Mouse (Mus musculus): ENCODE data around the gene Taar8c. TPM values are rescaled to one million over a fixed set of nuclear protein-coding genes. Genes with fewer than 3 reads are reported as not detected.
"Not testable (repeated sequence)": the region's sequence is repeated elsewhere in the genome, so short reads cannot be mapped to it uniquely, and the experiment has no call there.

Gene Taar8c
- total and polyA plus RNA-seq, 2 experiments from 2014 or later, result not detected

DNA sequence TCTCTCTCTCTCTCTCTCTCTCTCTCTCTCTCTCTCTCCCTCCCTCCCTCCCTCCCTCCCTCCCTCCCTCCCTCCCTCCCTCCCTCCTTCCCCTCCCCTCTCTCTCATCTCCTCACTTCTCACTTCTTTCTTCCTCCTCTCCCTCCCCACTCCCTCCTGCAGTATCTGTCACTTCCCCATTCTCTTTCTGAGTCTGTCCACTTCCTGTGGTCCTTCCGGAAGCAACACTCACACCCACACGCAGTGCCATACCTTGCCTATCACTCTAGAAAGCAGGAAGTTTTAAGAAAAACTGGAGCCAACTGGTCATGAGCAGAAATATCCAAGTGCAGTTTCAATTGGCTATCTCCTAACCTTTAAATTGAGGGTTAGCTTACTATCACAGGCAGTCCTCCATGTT is 31.4 kb upstream of the Taar8c start:
- H3K27ac ChIP-seq (ENCODE audit: low read depth, low read length), result no peak overlapping the region
- no peaks in the 10 kb centered on the region for H3K27me3 ChIP-seq (ENCODE audit: insufficient read depth, low read length)
- WGBS, result 57% methylated on average over 2 of the region's 2 CpGs
- no peak overlapping the region for H3K4me3 ChIP-seq (ENCODE audit: low read depth, low read length)
- no peak for TF ChIP-seq CTCF (IDR thresholded peaks at IDR 0.05)
- H3K36me3 ChIP-seq (ENCODE audit: insufficient read depth, low read length), result no peaks in the 10 kb centered on the region
- no peak overlapping the region for H3K4me2 ChIP-seq (ENCODE audit: low read depth, low read length, poor library complexity, severe bottlenecking)
- ATAC-seq (ENCODE audit: low FRiP score) (no peak), DNase-seq (ENCODE audit: low spot score) (no peak)
- H3K9ac ChIP-seq (replicated peaks; ENCODE audit: low read length, poor library complexity, severe bottlenecking), result no peak overlapping the region
- H3K9me3 ChIP-seq (ENCODE audit: low read length), result no peaks in the 10 kb centered on the region
- H3K4me1 ChIP-seq (ENCODE audit: insufficient read depth, low read length), result no peaks in the 10 kb centered on the region

GRCm38 (mm10) chr10:24132273-24132672 is 30.6 kb upstream of the Taar8c start:
- no peak for TF ChIP-seq CTCF (IDR thresholded peaks at IDR 0.05)
- no peaks in the 10 kb centered on the region for H3K4me1 ChIP-seq (ENCODE audit: insufficient read depth, low read length)
- H3K9ac ChIP-seq (replicated peaks; ENCODE audit: low read length, poor library complexity, severe bottlenecking), result no peak overlapping the region
- no peak for DNase-seq (ENCODE audit: low spot score)
- H3K4me2 ChIP-seq (ENCODE audit: low read depth, low read length, poor library complexity, severe bottlenecking), result no peak overlapping the region
- no peaks in the 10 kb centered on the region for H3K9me3 ChIP-seq (ENCODE audit: low read length)
- ATAC-seq (ENCODE audit: low FRiP score), result no peak
- H3K4me3 ChIP-seq (ENCODE audit: low read depth, low read length), result no peak overlapping the region
- no peaks in the 10 kb centered on the region for H3K36me3 ChIP-seq (ENCODE audit: insufficient read depth, low read length)
- H3K27ac ChIP-seq (ENCODE audit: low read depth, low read length), result no peak overlapping the region
- no peaks in the 10 kb centered on the region for H3K27me3 ChIP-seq (ENCODE audit: insufficient read depth, low read length)
- WGBS, result 14% methylated on average over 5 of the region's 5 CpGs

DNA sequence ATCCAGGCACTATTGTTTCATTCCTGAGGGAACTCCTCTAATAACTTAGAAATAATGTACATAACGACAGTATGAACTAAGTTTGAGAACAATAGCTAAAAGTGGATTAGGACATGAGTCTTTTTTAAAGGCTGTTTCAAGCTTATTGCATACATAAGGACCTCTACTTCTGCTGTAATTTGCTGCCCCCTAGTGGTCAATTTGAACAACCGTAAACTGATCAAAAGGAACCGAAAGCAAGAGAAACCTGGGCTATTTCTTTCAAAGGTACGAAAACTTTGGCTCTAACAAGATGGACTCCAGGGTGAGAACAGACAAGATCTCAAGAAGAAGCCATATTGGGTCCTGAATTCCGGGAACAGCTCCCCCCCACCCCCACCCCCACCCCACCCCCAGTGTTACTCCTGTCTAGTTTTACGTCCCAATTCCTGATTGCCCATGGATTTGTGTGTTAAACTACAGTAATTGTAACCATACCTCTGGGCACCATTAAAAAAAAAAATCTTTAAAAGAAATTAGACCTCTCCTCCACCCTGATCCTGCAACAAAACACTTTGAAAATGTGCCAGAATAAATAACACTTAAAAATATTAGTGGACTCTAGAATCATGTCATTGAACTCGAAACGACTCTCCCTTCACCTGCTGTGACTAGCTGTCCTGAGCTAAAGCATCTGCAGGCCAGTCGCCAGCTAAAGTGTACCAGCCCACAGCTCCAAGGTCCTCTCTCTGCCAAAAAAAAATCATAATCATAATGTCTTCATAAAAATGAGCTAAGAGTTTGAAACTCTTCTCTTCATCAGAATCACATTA is 29.9 kb upstream of the Taar8c start:
- H3K4me3 ChIP-seq (ENCODE audit: low read depth, low read length), result no peak overlapping the region
- peak; percentile 80; the same call in 1 of the 2 replicates for ATAC-seq (ENCODE audit: low FRiP score)

DNA sequence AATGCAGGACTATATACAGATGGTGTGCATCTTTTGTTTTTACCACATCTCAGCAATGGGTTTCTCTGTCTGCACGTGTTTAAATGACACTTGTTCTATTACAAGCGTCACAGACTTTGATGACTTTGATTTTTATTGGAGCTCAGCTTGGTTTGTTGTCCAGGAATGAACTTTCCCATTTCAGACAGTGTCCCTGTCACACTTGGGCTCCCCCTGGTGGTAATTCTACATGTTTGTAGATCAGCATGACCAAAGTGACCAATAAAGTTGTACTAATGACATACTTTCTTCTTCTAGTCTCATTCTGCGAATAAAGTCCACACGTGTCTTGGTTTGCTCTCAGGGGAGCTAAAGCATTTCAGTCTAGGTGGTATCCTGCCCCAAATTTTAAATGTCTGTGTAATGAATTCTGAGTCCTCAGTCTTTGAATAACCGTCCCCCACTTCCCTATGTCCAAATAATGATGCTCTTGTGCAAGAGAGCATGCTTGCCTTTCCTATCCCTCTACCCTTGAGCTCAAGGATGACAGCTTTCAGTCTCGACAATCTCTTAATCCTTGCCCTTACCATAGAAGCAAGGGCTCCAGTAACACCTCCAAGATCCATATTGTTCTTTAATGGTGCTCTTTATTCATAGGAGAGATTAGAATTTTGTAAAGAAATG is 9.5 kb upstream of the Taar8c start:
- H3K9me3 ChIP-seq (ENCODE audit: low read length), result no peaks in the 10 kb centered on the region
- peak; percentile 82 for TF ChIP-seq CTCF (IDR thresholded peaks at IDR 0.05)
- DNase-seq (ENCODE audit: low spot score), result peak; percentile 71
- no peak overlapping the region for H3K9ac ChIP-seq (replicated peaks; ENCODE audit: low read length, poor library complexity, severe bottlenecking)
- H3K36me3 ChIP-seq (ENCODE audit: insufficient read depth, low read length), result no peaks in the 10 kb centered on the region
- 53% methylated on average over 6 of the region's 6 CpGs for WGBS
- H3K4me1 ChIP-seq (ENCODE audit: insufficient read depth, low read length), result no peaks in the 10 kb centered on the region
- H3K27ac ChIP-seq (ENCODE audit: low read depth, low read length), result no peak overlapping the region
- no peaks in the 10 kb centered on the region for H3K27me3 ChIP-seq (ENCODE audit: insufficient read depth, low read length)
- H3K4me2 ChIP-seq (ENCODE audit: low read depth, low read length, poor library complexity, severe bottlenecking), result no peak overlapping the region
- no peak overlapping the region for H3K4me3 ChIP-seq (ENCODE audit: low read depth, low read length)
- no peak for ATAC-seq (ENCODE audit: low FRiP score)

More for the DNA sequence above, 29.9 kb upstream of the Taar8c start:
- 27% methylated on average over 9 of the region's 9 CpGs for WGBS
- H3K4me2 ChIP-seq (ENCODE audit: low read depth, low read length, poor library complexity, severe bottlenecking), result peak overlapping the region; percentile 28; the same call in 1 of the 2 replicates
- no peak overlapping the region for H3K27ac ChIP-seq (ENCODE audit: low read depth, low read length)
- H3K36me3 ChIP-seq (ENCODE audit: insufficient read depth, low read length), result no peaks in the 10 kb centered on the region
- no peaks in the 10 kb centered on the region for H3K27me3 ChIP-seq (ENCODE audit: insufficient read depth, low read length)
- no peak overlapping the region for H3K9ac ChIP-seq (replicated peaks; ENCODE audit: low read length, poor library complexity, severe bottlenecking)
- no peaks in the 10 kb centered on the region for H3K9me3 ChIP-seq (ENCODE audit: low read length)
- TF ChIP-seq CTCF (IDR thresholded peaks at IDR 0.05), result peak; percentile 90
- DNase-seq (ENCODE audit: low spot score), result peak; percentile 93
- H3K4me1 ChIP-seq (ENCODE audit: insufficient read depth, low read length), result no peaks in the 10 kb centered on the region

DNA sequence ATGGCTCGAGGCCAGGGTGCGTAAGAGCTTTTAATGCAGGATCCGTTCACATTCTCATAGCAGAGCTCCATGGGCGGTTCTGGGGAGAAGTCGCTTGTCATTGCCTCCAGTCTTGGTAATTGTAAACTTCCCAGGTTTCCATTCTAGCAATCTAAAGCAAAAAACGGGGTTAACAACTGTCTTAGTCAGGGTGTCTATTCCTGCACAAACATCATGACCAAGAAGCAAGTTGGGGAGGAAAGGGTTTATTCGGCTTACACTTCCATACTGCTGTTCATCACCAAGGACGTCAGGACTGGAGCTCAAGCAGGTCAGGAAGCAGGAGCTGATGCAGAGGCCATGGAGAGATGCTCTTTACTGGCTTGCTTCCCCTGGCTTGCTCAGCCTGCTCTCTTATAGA is 7.7 kb upstream of the Taar8c start, which contains the start of gene Taar9:
Taar9 (minus strand) TSS at position 101 of the 400 bp plus-strand sequence.
- H3K27ac ChIP-seq (ENCODE audit: low read depth, low read length); DNase-seq (ENCODE audit: low spot score); H3K4me3 ChIP-seq (ENCODE audit: low read depth, low read length); H3K27me3 ChIP-seq (ENCODE audit: insufficient read depth, low read length); ATAC-seq (ENCODE audit: low FRiP score); H3K36me3 ChIP-seq (ENCODE audit: insufficient read depth, low read length); H3K9me3 ChIP-seq (ENCODE audit: low read length); H3K4me1 ChIP-seq (ENCODE audit: insufficient read depth, low read length); H3K4me2 ChIP-seq (ENCODE audit: low read depth, low read length, poor library complexity, severe bottlenecking); H3K9ac ChIP-seq (replicated peaks; ENCODE audit: low read length, poor library complexity, severe bottlenecking): not testable (repeated sequence)
- WGBS, result 84% methylated on average over 8 of the region's 8 CpGs

DNA sequence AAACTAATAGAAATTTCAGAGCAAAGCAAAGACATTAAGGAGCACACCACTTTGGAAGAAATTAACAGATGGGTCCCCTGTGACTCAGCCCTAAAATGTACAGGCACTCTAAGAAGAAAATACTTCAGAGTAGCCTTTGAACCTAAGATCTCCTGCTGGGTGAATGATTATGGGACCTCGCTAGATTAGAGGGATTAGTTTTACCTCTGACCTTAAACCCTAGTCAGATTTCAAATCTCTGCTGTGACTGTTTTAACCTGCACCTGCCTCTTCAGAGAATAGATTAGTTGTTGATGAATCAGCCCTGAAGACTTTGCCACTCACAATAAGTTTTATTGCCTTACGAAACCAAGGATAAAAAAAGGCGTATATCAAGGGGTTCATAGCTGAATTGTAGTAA is 6.5 kb upstream of the Taar8c start:
- DNase-seq (ENCODE audit: low spot score) (no peak), ATAC-seq (ENCODE audit: low FRiP score) (no peak)
- H3K36me3 ChIP-seq (ENCODE audit: insufficient read depth, low read length), result no peaks in the 10 kb centered on the region
- no peak overlapping the region for H3K27ac ChIP-seq (ENCODE audit: low read depth, low read length)
- no peak overlapping the region for H3K4me2 ChIP-seq (ENCODE audit: low read depth, low read length, poor library complexity, severe bottlenecking)
- 56% methylated on average over 3 of the region's 3 CpGs for WGBS
- TF ChIP-seq CTCF (IDR thresholded peaks at IDR 0.05), result no peak
- H3K4me1 ChIP-seq (ENCODE audit: insufficient read depth, low read length), result no peaks in the 10 kb centered on the region
- H3K9me3 ChIP-seq (ENCODE audit: low read length), result no peaks in the 10 kb centered on the region
- no peak overlapping the region for H3K4me3 ChIP-seq (ENCODE audit: low read depth, low read length)
- H3K9ac ChIP-seq (replicated peaks; ENCODE audit: low read length, poor library complexity, severe bottlenecking), result no peak overlapping the region
- H3K27me3 ChIP-seq (ENCODE audit: insufficient read depth, low read length), result no peaks in the 10 kb centered on the region

Data from midbrain, postnatal 0 days (tissue).